Mouse (Mus musculus): ENCODE results near the gene Slc25a48.

The Slc25a48 gene

GRCm38 (mm10) chr13:56438211-56439075 lies at the start of gene Slc25a48:
Gene Slc25a48, plus strand, starts transcription at chr13:56438355.
- no peak for DNase-seq (ENCODE audit: low read depth, low spot score)

GRCm38 (mm10) chr13:56397572-56397971 lies 40.6 kb upstream of the Slc25a48 start:
- DNase-seq (ENCODE audit: low read depth, low spot score), result no peak

GRCm38 (mm10) chr13:56401186-56401585 lies 37.0 kb upstream of the Slc25a48 start:
- DNase-seq (ENCODE audit: low read depth, low spot score), result no peak

- DNase-seq (ENCODE audit: low read depth, low spot score), result no peak
Observed at GRCm38 (mm10) chr13:56403381-56404086, 34.6 kb upstream of the Slc25a48 start.

GRCm38 (mm10) chr13:56404511-56405140 lies 33.5 kb upstream of the Slc25a48 start:
- DNase-seq (ENCODE audit: low read depth, low spot score), result no peak

- DNase-seq (ENCODE audit: low read depth, low spot score), result no peak
Observed at GRCm38 (mm10) chr13:56412286-56412873, 25.8 kb upstream of the Slc25a48 start.

GRCm38 (mm10) chr13:56418685-56419483 lies 19.3 kb upstream of the Slc25a48 start:
- DNase-seq (ENCODE audit: low read depth, low spot score), result no peak

GRCm38 (mm10) chr13:56419538-56419937 lies 18.6 kb upstream of the Slc25a48 start:
- DNase-seq (ENCODE audit: low read depth, low spot score), result no peak

- peak; percentile 65 for DNase-seq (ENCODE audit: low read depth, low spot score)
Observed at GRCm38 (mm10) chr13:56422072-56422723, 16.0 kb upstream of the Slc25a48 start.

- no peak for DNase-seq (ENCODE audit: low read depth, low spot score)
Observed at GRCm38 (mm10) chr13:56425931-56426330, 12.2 kb upstream of the Slc25a48 start.

- no peak for DNase-seq (ENCODE audit: low read depth, low spot score)
Observed at GRCm38 (mm10) chr13:56426365-56426764, 11.8 kb upstream of the Slc25a48 start, which contains the start of gene Gm3045. Gene Gm3045, plus strand, starts transcription at chr13:56426594.

- DNase-seq (ENCODE audit: low read depth, low spot score), result peak; percentile 70
Observed at GRCm38 (mm10) chr13:56428724-56429500, 9.2 kb upstream of the Slc25a48 start.

GRCm38 (mm10) chr13:56432496-56432895 lies 5.7 kb upstream of the Slc25a48 start:
- DNase-seq (ENCODE audit: low read depth, low spot score), result no peak

GRCm38 (mm10) chr13:56433466-56433865 lies 4.7 kb upstream of the Slc25a48 start:
- peak; percentile 67 for DNase-seq (ENCODE audit: low read depth, low spot score)

- DNase-seq (ENCODE audit: low read depth, low spot score), result no peak
Observed at GRCm38 (mm10) chr13:56434311-56434751, 3.8 kb upstream of the Slc25a48 start.

- no peak for DNase-seq (ENCODE audit: low read depth, low spot score)
Observed at GRCm38 (mm10) chr13:56435615-56436287, 2.4 kb upstream of the Slc25a48 start.

GRCm38 (mm10) chr13:56443411-56443810 lies 5.3 kb downstream of the Slc25a48 start:
- no peak for DNase-seq (ENCODE audit: low read depth, low spot score)

- DNase-seq (ENCODE audit: low read depth, low spot score), result no peak
Observed at GRCm38 (mm10) chr13:56444112-56444511, 6.0 kb downstream of the Slc25a48 start.

GRCm38 (mm10) chr13:56444996-56445395 lies 6.8 kb downstream of the Slc25a48 start:
- DNase-seq (ENCODE audit: low read depth, low spot score), result no peak

Data from embryo, embryonic 11.5 days (tissue).